Mouse (Mus musculus): ENCODE measurements around the gene Lrp6.

Gene Lrp6

DNA sequence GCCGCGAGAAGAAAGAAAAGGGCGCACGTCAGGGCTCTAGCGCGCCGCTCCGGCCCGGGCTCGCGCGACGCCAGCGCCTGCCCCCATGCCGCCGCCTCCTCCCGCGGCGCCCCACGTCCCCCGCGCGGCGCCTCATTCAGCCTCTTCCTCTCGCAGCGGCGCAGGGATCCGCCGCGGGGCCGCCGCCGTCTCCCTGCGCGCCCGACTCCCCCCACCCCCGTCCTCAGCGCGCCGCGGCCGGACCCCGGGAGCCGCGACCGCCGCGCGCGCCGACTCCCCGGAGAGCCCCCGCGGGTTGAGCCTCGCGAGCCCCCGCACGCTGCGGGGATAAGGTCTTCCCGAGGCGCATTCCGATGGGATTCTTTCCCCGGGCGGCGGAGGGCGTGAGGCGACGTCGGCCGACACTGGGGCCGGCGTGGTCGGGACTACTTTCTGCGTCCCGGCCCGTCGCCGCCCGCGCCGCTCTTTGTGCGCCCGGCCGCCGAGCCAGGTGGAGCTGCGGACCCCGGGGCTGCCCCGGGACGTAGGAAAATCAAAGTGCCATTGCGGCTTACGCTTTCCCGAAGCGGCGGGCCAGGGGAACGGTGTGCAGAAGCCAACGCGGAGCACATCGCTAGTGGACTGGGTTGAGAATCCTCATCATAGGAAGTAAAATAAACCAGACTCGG, at the start of gene Lrp6:
Lrp6 (minus strand) TSS at position 148 of the 668 bp plus-strand sequence.
- DNase-seq: peak; percentile 76

DNA sequence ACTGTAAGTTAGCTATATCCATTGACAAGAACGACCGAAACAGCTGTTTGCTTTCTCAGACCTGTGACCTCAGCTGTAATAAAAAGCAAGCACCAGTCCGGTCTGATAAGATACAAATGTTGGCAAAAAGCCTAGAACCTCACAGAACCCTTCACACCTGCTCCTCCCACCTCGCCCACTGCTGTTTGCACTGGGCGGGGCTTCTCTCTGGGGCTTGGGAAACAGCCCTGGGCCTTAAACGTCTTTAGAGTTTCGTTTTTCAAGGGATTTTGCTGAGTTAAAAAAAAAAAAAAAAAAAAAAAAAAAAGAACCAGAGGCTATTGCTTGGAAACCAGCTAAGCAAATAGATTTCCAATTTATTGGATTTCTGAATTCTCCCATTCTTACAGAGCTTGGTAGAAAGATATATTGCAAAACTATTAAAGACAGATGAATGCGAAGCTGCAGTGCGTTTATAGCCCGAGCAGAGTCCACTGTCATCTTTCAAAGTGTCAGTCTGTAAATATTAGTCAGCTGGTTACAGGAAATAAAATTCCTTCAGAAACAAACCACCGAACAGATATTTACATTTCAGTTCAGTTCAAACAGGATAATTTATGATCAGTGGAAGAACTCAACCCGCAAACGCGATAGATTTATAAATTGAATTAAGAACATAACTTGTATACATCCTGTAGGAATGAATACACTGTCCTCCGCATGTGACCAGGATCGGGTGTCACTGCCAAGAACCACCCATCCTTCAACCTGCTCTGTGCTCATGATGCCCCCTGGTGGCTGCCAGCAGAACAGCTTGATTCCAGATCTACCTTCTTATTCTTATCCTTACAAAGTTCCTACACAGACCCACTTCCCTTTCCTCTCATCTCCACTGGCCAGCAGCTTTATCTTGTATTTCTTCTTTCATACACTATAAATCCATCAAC, 48.2 kb upstream of the Lrp6 start:
- peak; percentile 76 for DNase-seq

DNA sequence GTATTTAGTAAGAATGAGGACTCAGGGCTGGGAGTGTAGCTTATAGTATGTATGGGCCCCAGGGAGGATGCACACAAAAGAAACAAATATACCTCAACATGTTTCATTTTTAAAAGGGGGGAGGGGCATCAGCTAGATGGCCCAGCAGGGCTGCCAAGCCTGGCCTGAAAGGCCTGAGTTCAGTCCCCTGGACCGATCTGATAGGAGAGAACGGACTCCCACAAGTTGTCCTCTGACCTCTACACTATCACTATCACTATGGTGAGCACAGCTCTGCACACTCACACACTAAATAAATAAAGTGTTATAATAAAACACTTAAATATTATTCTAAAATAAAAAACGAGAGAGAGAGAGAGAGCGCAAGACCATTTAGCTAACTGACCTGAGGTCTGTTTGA, 47.6 kb upstream of the Lrp6 start:
- DNase-seq: no peak

DNA sequence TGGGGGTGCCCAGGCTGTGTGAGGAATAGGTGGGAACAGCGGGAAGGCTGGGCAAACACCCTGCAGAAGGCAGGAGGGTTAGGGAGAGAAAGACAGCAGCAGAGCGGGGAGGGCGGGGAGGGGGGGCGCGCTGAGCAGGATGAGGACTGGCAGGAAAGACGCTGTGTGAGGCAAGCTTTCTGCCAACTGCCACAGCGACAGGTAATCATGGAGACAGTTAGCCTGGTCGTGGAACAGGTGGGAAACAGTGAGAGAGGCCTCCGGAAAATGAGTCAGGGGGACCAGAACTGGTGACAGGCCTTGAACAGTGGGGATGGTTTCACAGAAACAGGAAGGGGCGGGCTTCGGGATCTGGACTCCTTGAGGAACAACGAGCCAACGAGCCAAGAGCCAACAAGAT, 45.1 kb upstream of the Lrp6 start:
- DNase-seq: no peak

DNA sequence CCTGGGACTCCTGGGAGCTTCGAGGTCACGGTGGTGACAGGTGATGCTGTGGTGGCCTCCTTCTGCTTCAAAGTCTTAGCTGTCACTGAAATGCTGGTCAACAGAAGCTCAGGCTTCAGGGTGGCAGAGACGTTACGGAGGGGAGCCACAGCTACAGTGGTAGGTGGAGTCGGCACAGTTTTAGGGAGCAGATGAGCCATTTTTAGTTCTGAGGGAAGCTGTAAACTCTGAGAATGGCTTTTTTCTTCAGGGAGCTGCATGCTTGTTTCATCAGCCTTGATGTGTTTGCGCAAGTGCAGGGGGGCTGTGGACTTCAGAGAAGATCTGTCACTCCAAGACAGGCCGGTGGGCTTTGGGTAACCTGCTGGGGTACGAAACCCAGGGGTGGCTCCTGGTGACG, 43.6 kb upstream of the Lrp6 start:
- no peak for DNase-seq

GRCm38 (mm10) chr6:134606949-134607746, 40.4 kb upstream of the Lrp6 start:
- peak; percentile 55 for DNase-seq

- DNase-seq: peak; percentile 77
Measured at GRCm38 (mm10) chr6:134606540-134606939, 39.8 kb upstream of the Lrp6 start.

DNA sequence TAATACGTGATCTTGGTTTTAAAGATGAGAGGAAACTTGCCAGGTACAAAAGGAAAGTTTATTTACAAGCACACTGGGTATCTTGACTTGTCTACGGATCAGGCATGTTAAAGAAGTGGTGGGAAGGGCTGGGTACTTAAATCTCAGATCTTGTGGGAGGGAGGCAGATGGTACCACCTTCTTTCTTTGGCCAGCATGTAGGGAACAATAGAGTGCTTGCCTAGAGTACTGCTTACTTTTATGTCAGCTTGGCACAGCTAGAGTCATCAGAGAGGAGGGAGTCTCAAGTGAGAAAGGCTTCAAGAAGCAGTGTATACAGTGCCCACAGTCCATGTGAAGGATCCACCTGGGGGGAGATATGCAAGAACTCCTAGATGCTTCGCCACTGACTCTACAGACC, 38.4 kb upstream of the Lrp6 start:
- no peak for DNase-seq

- peak; percentile 66 for DNase-seq
Measured at GRCm38 (mm10) chr6:134602371-134603003, 35.7 kb upstream of the Lrp6 start.

DNA sequence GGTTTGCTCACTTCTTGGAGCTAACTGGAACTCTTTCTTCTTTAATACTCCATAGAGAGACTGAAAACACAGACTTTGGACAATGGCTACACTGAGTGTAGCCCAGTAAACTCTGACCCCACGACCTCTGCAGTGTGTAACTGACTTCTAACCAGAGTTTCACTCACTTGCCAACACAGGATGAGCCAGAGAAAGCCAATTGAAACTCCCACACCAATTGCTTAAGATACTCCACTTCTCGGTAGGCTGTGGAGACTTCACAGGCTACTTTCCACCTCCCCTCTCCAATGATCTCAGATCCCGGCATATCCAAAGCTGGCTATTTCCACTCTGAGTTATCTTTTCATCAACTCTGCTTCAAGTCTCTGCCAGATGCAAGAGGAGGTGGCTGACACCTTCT, 35.0 kb upstream of the Lrp6 start:
- peak; percentile 81 for DNase-seq

DNA sequence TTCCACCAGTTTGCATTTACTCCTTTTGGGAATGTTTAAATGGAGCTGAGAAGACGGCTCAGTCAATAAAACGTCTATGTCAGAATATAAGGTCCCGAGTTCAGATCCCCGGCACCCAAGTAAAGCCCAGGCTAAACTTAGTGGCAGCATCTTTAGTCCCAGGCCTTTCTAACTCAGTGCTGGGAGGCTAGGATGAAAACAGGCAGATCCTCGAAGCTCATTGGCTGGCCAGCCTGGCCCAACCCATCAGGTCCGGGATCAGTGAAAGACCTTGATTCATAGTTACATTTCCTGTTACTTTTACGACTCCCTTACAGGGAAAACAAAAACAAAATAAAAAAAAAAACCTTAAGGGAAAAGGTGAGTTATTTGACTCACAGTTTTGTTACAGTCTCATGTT, 34.4 kb upstream of the Lrp6 start:
- DNase-seq: no peak

- DNase-seq: peak; percentile 33
Measured at GRCm38 (mm10) chr6:134599239-134599638, 32.5 kb upstream of the Lrp6 start.

DNA sequence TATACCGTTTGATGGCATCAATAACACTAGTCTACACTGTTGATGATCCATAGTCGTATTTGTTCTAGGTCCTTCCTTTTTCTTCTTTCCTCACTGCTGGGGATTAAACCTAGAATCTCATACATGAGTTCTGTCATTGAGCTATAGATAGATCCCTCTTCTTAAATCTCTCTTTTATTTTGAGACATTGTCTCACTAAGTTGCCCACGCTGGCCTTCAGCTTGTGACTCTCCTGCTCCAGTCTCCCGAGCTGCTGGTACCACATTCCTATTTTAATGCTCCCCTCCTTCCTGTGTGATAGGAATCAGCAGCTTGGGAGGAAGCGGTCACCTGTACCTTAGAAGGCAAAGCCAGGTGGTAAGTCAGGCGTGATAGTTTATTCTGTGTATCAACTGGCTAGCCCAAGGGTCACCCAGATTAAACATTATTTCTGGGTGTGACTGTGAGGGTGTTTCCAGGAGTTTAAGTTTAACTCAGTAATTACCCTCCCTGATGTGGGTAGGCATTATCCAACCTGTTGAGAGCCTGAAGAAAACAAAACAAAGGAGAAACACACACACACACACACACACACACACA, 31.0 kb upstream of the Lrp6 start:
- peak; percentile 90 for DNase-seq

DNA sequence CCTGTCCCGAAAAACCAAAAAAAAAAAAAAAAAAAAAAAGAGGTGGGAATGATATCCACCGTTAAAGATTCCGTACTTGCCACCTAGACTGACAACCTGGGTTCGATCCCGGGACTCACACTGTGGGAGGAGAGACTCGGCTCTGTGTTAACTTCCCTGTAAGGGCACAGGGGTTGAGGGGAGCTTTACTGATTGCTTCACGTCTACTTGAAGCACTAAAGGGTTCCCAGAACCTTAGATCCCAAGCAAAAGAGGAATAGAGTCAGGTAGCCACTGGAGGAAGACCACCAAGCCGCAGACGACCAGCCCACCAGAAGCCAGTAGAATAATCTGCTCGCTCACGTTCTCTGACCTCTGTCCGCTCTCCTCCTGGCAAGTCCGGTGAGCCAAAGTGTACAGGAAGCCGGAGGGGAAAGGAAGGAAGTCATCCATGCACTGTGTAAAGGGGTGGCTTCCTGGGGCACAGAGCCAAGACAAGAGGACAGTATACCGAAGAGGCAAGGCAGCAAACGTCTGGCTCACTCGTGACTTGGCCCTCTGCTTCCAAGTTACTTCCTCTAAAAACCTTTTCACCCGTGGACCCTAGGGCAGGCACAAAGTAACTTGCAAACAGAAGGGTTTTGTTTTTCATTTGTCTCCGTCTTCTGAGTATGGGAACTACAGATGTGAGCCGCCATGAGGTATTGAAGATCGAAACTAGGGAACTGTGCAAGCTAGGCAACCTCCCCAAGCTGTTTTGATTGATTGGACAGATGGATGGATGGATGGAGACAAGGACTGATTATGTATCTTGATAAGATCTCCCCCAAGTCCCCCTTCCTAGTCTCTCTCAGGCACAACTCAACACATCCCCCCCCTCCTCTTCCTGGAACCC, 28.0 kb upstream of the Lrp6 start:
- peak; percentile 86 for DNase-seq

GRCm38 (mm10) chr6:134591614-134592013, 24.8 kb upstream of the Lrp6 start:
- DNase-seq: no peak

DNA sequence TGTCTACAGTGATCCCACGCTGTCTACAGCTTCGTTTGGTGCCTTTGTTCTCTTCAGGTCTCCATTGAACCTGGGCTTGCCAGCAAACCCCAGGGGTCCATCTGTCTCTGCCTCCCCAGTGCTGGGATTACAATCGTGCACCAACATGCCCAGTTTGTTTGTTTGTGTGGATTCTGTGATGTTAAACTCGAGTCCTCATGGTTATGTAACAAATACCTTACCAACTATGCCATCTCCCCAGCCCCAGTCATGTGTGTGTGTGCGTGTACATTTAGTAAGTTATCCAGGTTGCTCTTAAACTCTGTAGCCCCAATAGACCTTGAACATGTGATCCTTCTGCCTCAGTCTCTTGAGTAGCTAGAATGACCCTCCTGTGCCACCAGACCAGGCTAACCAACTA, 19.5 kb upstream of the Lrp6 start:
- DNase-seq: no peak

GRCm38 (mm10) chr6:134584616-134585015, 17.9 kb upstream of the Lrp6 start:
- DNase-seq: no peak

DNA sequence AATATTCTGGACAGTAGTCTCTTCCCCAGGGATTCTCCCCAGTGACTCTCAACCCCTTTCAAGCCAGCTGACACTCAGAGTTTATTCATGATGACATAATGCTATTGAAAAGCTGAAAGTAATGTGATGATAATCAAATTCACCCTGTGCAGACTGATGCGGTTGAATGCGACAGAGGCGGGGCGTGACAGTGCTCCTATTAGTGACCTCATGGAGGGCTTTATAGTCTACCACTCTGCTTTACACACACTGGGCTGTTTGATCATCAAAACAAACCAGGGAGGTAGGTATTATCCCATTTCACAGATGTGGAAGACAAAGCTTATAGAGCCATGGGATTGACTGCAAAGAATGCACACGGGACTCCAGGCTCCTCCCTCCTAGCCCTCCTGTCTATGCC, 15.3 kb upstream of the Lrp6 start:
- no peak for DNase-seq

DNA sequence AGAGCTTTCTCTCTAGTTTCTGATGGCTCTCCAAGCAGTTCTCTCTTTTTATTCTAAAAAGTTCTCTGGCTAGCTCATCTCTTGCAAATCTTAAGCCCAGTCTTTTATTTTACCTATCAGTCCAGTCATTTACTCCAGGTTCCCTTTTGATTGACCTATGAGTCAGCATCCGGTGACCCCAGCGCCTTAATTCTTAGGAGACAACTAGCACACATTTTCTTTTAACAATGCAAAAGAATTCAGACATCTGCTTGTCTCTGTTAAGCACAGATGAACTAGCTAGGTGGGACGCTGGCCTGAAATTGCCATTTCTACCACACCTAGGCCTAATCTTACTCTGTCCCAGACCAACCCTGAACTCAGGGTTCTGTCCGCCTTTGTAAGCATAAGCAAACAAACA, 12.7 kb upstream of the Lrp6 start:
- no peak for DNase-seq

- no peak for DNase-seq
Measured at GRCm38 (mm10) chr6:134578039-134578438, 11.3 kb upstream of the Lrp6 start.

- DNase-seq: no peak
Measured at GRCm38 (mm10) chr6:134575288-134575741, 8.6 kb upstream of the Lrp6 start.

Measured in kidney, adult 11 months (tissue).